Mouse (Mus musculus) macrophage (primary cell): ENCODE results near the gene Adamts18. TPM values are rescaled to one million over a fixed set of nuclear protein-coding genes. Genes with fewer than 3 reads are reported as not detected.
"Not testable (repeated sequence)": the region's sequence is repeated elsewhere in the genome, so short reads cannot be mapped to it uniquely, and the experiment has no call there.

Experiments used
- H3K27ac ChIP-seq: fragments of 350-480 bp; formaldehyde crosslinking; 2 replicates; pipeline ENCODE4 v1.9.0; 2021
- H3K36me3 ChIP-seq: fragments of 350-480 bp; formaldehyde crosslinking; 2 replicates; pipeline ENCODE4 v1.9.0; 2021; ENCODE audit errors: inconsistent target
- H3K4me3 ChIP-seq: fragments of 350-480 bp; formaldehyde crosslinking; 2 replicates; pipeline ENCODE4 v1.9.0; 2021; ENCODE audit errors: inconsistent target
- H3K79me2 ChIP-seq: fragments of 350-480 bp; formaldehyde crosslinking; 2 replicates; pipeline ENCODE4 v1.9.0; 2021; ENCODE audit errors: inconsistent target
- WGBS: methylation state at CpG from one replicate; pipeline ENCODE4 v1.1.7; 2026; ENCODE audit warnings: inconsistent platforms; ENCODE audit not compliant: missing documents; 5-methylcytosine and 5-hydroxymethylcytosine counted together
- polyA plus RNA-seq: library from polyadenylated mRNA; stranded (reverse); fragments of 250-400 nt; gene quantifications from 3 replicates; pipeline ENCODE4 v1.2.4, GENCODE M21; 2018; ENCODE audit warnings: inconsistent platforms

The Adamts18 gene
- polyA plus RNA-seq, 1 experiment from 2014 or later: not detected

DNA sequence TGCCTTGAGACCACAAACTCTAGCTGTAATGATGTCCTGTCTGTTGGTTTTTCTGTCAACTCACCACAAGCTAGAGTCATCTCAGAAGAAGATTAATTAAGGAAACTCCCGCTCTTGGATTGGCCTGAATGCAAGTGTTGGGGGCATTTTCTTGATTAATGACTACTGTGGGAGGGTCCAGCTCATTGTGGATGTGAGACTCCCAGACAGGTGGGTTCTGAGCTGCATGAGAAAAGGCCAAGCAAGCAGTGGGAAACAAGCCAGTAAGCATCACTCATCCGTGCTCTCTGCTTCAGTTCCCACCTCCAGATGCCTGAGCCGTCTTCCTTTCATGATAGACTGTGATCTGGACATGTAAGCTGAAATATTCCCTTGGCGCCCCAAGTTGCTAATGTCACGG is 38.6 kb downstream of the Adamts18 start:
- H3K36me3 ChIP-seq: no peaks in the 10 kb centered on the region
- no peaks in the 10 kb centered on the region for H3K79me2 ChIP-seq
- H3K27ac ChIP-seq: no peak overlapping the region
- 87% methylated on average over 5 of the region's 5 CpGs for WGBS
- no peak overlapping the region for H3K4me3 ChIP-seq

DNA sequence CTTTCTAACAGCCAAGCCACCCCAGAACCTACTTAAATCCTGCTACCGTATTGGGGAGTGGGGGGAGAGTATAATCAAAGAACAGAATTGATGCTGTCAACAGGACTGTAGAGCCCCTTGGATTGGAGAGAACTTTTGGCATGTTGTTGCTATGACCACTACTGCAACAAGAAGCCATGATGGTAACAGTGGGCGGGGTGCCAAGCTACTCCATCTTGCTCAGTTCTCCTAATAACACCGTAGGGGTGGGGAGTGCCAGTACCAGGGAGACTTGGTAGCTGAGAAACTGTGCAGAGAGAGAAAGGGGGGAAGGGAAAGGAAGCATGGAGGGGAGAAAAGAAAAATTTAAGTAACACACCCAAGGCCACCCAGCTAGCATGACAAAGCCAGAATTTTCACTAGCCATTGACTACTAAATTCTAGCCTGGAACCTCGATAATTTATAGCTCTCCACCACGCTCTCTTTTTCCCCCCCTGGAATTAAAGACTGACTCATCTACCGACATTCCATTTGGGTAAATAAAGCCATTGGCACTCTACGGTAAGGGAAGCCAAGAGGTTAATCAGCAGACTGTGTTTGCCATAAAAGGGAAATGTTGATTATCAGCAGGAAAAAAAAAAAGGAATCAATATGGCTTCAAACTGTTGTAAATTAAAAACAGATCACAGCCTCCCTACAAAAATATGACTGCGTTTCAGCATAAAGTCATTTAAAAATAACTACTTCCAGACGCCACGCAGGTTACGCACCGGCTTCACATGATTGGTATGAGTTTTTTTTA is 44.5 kb downstream of the Adamts18 start:
- no peaks in the 10 kb centered on the region for H3K36me3 ChIP-seq
- no peak overlapping the region for H3K27ac ChIP-seq
- no peak overlapping the region for H3K4me3 ChIP-seq
- 89% methylated on average over 12 of the region's 12 CpGs for WGBS
- H3K79me2 ChIP-seq: no peaks in the 10 kb centered on the region

DNA sequence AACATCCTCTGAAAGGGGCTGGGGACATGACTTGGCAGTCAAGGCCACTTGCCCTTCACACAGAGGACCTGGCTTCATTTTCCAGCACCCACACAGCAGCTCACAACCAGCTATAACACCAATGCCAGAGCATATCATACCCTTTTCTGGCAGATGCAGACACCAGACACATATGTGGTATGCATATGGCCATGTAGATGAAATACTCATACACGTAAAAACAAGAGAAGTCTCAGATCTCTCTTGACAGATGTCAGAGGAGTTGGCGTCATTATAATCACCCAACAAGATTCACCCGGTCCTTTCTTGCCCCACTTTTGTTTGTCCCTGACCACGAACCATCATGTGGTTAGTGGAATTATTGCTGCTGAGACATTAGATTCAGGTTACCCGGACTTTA is 47.0 kb downstream of the Adamts18 start:
- H3K27ac ChIP-seq: no peak overlapping the region
- no peak overlapping the region for H3K4me3 ChIP-seq
- H3K36me3 ChIP-seq: no peaks in the 10 kb centered on the region
- no peaks in the 10 kb centered on the region for H3K79me2 ChIP-seq
- WGBS: 67% methylated on average over 5 of the region's 5 CpGs

DNA sequence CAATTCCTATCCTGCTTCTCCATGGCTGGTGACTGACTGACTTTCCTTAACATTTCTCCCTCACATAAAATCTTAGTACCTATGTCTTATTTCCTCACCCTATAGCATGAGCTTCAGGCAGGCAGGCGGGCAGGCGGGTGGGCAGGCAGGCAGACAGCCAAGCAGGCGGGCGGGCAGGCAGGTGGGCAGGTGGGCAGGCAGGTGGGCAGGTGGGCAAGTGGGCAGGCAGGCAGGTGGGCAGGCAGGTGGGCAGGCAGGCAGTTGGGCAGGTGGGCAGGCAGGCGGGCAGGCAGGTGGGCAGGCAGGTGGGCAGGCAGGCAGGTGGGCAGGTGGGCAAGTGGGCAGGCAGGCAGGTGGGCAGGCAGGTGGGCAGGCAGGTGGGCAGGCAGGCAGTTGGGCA is 48.0 kb downstream of the Adamts18 start:
- not testable (repeated sequence) for H3K27ac ChIP-seq, H3K4me3 ChIP-seq, H3K36me3 ChIP-seq, H3K79me2 ChIP-seq
- WGBS: 91% methylated on average over 5 of the region's 5 CpGs

DNA sequence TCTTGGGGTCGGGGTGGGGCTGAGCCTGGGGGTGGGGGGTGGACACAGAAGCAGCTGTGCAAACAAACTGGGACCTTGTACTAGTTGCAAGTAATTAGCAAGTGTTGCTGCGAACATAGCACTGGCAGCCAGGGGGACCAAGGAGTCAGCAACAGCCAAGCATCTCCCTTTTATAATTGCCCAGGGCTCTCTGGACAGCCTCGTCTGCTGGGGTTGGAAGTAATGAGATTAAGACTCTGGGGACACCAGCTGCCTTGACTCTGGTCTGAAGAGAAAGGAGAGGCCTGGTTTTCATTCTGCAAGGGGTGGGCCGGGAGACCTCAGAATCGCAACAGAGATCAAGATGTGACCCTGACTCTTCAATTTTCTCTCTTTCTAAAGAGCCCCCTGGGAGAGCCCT is 49.0 kb downstream of the Adamts18 start:
- Histone ChIP-seq H3K36me3 (no peaks in the 10 kb centered on the region), H3K27ac (no peak overlapping the region), H3K79me2 (no peaks in the 10 kb centered on the region), H3K4me3 (no peak overlapping the region)
- 60% methylated on average over 5 of the region's 5 CpGs for WGBS

DNA sequence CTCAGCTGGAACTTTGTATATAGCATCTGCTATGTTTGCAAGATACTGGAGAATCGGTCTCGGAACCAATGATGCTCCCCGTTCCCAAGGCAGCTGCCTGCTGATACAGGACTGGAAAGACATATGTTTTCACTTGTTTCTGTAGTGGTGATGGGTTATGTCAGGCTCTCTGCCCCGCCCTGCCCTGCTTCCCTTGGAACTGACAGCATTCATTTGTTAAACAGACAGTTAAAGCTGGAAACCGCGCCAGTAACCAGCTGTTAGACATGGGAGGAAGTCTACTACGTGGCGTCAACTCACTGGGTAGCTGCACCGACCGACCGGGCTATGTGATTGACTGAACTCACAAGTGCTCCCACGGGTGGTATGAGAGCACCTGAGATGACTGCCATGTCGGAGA is 56.7 kb downstream of the Adamts18 start:
- WGBS: 78% methylated on average over 13 of the region's 13 CpGs
- H3K36me3 ChIP-seq: no peaks in the 10 kb centered on the region
- no peak overlapping the region for H3K4me3 ChIP-seq
- H3K79me2 ChIP-seq: no peaks in the 10 kb centered on the region
- H3K27ac ChIP-seq: no peak overlapping the region

DNA sequence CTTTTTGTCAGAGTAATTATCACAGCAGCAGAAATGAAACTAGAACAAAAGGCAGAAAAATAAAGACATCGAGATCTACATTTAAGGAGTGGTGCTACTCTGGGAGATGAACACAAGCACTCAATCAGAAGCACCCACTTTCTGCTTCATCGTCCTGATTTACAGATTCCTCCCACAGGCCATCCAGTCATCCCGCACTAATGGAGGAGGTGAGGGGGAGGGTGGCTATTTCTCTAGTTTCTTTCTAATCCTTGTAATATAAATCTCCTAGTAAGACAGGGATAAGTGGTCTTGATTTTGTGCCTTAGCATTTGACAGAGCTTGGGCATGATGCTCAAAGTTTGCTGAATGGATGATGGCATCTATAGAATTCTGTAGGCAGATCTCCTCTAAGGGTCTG is 57.5 kb downstream of the Adamts18 start:
- H3K36me3 ChIP-seq: no peaks in the 10 kb centered on the region
- no peak overlapping the region for H3K4me3 ChIP-seq
- H3K27ac ChIP-seq: no peak overlapping the region
- 90% methylated on average over 3 of the region's 3 CpGs for WGBS
- H3K79me2 ChIP-seq: no peaks in the 10 kb centered on the region

DNA sequence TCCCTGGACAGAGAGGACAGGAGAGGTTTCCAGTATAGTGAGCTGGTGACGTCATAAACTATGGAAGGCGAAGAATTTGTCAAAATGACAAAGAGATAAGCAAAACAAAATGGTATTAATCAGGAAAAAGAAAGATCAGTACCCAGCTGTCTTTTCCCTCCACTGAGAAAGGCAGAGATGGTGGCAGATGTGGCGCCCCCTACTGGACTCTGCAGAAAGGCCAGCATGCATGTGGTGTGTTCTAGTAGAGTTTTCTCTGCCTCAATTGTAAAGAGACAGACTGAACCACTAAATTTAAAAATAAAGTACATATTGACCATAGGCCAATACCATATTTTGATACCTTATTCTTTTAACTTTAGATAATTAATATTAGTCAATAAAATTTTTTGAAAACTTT is 64.8 kb downstream of the Adamts18 start:
- no peaks in the 10 kb centered on the region for H3K79me2 ChIP-seq
- no peaks in the 10 kb centered on the region for H3K36me3 ChIP-seq
- no peak overlapping the region for H3K4me3 ChIP-seq
- 82% methylated on average over 3 of the region's 3 CpGs for WGBS
- no peak overlapping the region for H3K27ac ChIP-seq

DNA sequence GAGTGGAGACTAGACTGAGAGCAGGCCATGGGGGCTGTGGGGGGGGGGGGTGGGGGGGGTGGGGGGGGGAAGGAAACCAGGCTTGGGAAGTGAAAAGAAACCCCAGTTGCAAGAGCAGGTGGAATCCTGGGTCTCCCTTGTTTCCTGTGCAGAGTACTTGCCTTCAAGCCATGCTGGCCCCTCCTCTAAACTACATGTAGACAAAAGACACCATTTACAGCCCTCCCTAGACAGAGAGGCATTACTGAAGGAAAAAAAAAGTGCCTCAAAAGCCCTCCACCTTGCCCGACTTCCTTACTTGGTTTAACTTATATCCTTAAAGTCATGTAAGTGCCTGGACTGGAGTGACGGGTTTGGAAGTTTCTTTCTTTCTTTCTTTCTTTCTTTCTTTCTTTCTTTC is 67.0 kb downstream of the Adamts18 start:
- H3K79me2 ChIP-seq: no peaks in the 10 kb centered on the region
- no peak overlapping the region for H3K27ac ChIP-seq
- H3K36me3 ChIP-seq: no peaks in the 10 kb centered on the region
- 100% methylated on average over 1 of the region's 2 CpGs for WGBS
- no peak overlapping the region for H3K4me3 ChIP-seq

DNA sequence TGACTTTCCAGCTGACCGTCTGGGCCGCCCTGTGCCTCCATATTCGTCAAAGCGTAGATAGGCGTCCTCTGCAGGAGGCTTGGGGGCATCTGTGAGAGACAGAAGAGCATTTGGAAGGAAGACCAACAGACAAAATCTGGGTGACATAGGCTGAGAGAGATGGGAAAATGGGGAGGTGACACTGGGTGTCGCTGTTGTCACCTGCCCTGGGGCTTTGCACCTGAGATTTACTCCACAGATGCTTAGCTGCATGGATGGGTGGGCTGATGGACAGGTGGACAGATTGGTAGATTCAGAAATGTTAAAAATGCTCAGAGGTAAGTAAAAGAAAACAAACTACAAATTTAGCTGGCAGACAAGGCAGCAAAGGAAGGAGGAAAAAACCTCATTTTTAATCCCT is 73.2 kb downstream of the Adamts18 start:
- no peaks in the 10 kb centered on the region for H3K79me2 ChIP-seq
- H3K4me3 ChIP-seq: no peak overlapping the region
- WGBS: 83% methylated on average over 6 of the region's 6 CpGs

DNA sequence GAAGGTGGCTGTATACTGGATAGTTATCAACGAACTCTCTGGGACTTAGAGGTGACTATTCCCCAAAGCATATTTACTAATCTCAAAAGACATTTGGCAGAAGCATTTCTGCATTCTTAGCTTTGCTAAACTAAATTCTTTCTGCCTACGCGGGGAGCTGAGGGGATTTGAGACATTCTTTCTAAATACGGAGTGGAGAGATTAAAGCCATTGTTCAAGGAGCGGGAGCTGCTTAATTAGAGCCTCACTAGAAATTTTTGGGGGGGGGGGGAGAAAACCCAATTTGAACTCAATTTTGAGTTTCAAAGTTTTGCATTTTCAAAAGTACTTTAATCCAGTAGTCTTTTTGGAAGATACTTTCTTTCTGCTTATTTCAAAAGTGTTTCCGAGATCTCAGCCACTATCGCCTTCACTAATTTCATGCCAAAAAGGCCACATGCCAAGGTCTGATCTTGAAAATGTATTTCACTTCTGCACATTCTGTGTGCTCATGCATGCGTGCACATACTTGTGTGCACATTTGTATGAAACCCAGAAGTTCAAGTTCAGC is 79.6 kb downstream of the Adamts18 start:
- H3K27ac ChIP-seq: no peak overlapping the region
- H3K79me2 ChIP-seq: no peaks in the 10 kb centered on the region
- H3K36me3 ChIP-seq: no peaks in the 10 kb centered on the region
- no peak overlapping the region for H3K4me3 ChIP-seq
- 96% methylated on average over 8 of the region's 8 CpGs for WGBS

More for the DNA sequence above, 73.2 kb downstream of the Adamts18 start:
- Histone ChIP-seq H3K36me3 (no peaks in the 10 kb centered on the region), H3K27ac (no peak overlapping the region)

DNA sequence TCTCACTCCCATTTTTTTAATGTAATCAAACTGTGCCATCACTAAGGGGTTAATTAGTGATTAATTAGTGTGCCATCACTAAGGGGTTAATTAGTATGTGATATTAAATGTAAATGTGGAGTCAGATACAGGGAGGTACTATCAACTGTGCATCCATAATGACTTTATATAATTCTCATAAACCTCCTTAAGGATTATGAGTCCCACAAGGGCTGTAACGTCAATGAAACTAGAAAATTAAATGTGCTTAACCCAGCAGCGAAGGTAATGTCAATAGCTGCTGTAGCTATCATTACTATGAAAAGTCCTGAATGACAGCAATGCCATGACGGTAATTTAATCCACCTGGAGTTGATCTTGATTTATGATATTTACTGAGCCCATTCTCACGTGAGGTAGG is 83.4 kb downstream of the Adamts18 start:
- H3K4me3 ChIP-seq: no peak overlapping the region
- no peak overlapping the region for H3K27ac ChIP-seq
- no peaks in the 10 kb centered on the region for H3K79me2 ChIP-seq
- WGBS: 92% methylated on average over 4 of the region's 4 CpGs
- H3K36me3 ChIP-seq: no peaks in the 10 kb centered on the region

DNA sequence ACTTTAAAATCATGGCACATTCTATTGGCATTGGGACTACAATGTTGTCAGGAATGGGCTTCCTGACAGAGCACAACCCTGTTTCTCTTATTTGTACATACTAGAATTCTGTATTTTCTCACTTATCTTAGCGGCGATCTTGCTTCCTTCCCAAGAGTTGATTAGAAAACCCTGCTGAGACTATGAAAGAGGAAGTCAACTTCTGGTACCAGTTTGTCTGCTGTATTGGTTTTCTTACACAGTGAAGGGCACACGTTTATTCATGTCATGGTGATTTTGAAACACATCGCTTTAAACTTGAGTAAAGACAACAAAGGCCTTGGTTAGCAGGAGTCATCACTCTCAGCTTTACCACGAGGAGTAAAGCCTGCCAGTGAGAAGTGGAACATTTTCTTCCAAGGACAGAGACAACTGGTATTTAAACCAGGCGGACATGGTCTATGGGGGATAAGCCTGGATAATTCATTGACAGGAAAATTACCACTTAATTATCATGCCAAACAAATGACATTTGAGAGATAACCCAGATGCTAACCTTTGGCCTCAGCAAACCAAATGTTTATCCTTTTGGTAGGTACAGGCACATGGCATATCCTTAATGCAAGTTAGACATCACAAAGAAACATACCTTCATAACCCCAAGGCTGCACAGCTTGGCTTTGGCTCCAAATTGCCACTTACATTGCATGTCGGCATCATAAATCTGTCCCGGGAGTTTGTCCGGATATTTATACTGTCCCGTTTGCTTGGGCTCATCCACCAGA is 84.8 kb downstream of the Adamts18 start:
- 47% methylated on average over 10 of the region's 10 CpGs for WGBS
- no peak overlapping the region for H3K27ac ChIP-seq
- no peak overlapping the region for H3K4me3 ChIP-seq
- H3K36me3 ChIP-seq: no peaks in the 10 kb centered on the region
- no peaks in the 10 kb centered on the region for H3K79me2 ChIP-seq

DNA sequence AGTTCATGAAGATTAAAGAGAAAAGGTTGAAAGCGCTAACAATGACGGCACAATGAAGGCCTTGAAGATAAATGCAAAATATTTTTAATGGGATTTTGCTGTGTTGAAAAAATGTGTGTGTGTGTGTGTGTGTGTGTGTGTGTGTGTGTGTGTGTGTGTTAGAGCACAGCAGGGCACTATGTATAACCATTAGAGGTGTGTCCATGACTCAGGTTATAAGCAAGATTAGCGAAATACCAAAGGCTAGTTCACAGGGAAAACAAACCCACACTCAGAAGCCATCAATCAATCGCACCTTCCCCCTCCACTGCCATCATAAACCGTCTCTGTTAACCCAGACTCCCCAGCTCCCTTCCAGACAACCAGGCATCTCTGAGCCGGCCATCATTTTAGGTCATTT is 86.4 kb downstream of the Adamts18 start:
- H3K79me2 ChIP-seq: no peaks in the 10 kb centered on the region
- H3K36me3 ChIP-seq: no peaks in the 10 kb centered on the region
- H3K4me3 ChIP-seq: no peak overlapping the region
- H3K27ac ChIP-seq: no peak overlapping the region
- 86% methylated on average over 6 of the region's 6 CpGs for WGBS

DNA sequence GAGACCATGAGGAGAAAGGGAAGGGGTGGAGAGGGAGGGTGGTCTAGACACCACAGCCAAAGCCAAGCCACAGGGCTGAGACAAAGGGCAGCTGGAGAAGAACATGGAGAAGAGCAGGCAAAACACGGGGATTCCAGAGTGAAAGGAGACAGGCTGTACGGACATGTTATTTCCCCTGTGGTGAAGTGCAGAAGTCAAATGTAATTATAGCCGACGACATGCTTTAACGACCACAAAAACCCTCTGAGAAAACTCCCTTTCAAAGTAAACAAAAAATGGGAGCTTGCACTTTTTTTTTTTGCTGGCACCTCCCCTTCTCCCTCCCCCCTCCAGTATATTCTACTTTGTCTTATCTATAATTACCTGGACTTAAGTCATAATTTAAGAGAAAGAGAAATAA is 92.7 kb downstream of the Adamts18 start:
- Histone ChIP-seq H3K27ac (no peak overlapping the region), H3K79me2 (no peaks in the 10 kb centered on the region), H3K36me3 (no peaks in the 10 kb centered on the region), H3K4me3 (no peak overlapping the region)
- whole genome bisulfite sequencing: 63% methylated on average over 5 of the region's 5 CpGs
